Mouse (Mus musculus): ENCODE results near the gene Gm7579. TPM values are rescaled to one million over a fixed set of nuclear protein-coding genes. Genes with fewer than 3 reads are reported as not detected.
"Not testable (repeated sequence)": the region's sequence is repeated elsewhere in the genome, so short reads cannot be mapped to it uniquely, and the experiment has no call there.

The Gm7579 gene
- total RNA-seq (2014; fragmentation: Nextera tagmentation): not detected in 2 replicates
- total RNA-seq (2017): not detected in 2 replicates

DNA sequence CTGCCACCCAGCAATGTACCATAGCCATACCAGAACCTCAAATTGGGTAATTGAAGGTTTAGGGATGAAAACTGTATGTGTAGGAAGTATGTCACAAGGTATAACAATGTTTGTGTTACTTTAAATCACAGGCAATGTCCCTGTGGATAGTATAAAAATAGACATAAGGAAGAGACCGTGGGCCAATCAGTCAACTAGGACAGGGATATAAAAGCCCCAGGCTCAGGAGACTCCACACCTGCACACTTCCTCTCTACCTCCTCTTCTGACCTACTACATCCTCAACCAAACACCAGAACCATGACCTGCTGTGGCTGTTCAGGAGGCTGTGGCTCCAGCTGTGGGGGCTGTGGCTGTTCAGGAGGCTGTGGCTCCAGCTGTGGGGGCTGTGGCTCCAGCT, at the start of gene Gm7579:
Gm7579 (plus strand) TSS at position 301 of the 400 bp plus-strand sequence.
- no peak for ATAC-seq (replicated peaks; ENCODE audit: low FRiP score, low TSS enrichment, poor library complexity, severe bottlenecking)

DNA sequence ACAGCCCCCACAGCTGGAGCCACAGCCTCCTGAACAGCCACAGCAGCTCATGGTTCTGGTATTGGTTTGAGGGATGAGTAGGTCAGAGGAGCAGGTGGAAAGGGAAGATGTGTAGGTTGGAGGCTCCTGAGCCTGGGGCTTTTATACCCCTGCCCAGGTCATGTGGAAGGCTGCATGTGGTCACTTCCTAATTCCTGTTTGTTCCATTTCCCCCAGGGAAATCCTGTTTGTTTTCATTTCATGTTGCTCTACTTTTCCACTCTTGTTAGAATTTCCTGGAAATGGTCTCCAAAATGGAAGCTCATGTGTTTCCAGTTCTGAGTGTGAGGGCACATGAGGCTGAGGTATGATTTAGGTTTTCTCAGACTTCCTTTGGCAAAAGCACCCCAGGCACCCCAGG, 46.0 kb upstream of the Gm7579 start, which contains the start of gene Gm4553:
Gm4553 (minus strand) TSS at position 101 of the 400 bp plus-strand sequence.
- not testable (repeated sequence) for ATAC-seq (replicated peaks; ENCODE audit: low FRiP score, low TSS enrichment, poor library complexity, severe bottlenecking)

DNA sequence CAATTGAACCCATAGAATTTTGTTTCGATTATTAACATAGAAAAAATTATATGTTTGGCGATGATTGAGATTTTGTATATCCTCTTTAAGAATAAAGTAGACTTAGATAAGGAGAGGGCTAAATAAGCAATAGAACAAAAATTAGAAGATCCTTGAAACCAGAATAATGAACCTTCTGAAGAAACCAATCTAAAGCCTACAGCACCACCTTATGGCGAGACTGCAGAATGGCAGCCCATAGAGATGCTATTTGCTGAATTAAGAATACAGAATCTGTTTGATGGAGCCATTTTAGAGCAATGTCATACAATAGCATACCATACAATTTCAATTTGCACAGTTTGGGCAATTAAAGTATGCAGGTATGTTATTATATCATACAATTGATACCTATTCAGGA, 41.8 kb upstream of the Gm7579 start:
- ATAC-seq (replicated peaks; ENCODE audit: low FRiP score, low TSS enrichment, poor library complexity, severe bottlenecking): peak; percentile 85

DNA sequence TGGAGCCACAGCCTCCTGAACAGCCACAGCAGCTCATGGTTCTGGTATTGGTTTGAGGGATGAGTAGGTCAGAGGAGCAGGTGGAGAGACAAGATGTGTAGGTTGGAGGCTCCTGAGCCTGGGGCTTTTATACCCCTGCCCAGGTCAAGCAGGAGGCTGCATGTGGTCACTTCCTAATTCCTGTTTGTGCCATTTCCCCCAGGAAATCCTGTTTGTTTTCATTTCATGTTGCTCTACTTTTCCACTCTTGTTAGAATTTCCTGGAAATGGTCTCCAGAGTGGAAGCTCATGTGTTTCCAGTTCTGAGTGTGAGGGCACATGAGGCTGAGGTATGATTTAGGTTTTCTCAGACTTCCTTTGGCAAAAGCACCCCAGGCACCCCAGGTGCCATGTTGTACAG, 35.8 kb upstream of the Gm7579 start, which contains the start of gene Krtap5-2:
Krtap5-2 (minus strand) TSS at position 101 of the 400 bp plus-strand sequence.
- ATAC-seq (replicated peaks; ENCODE audit: low FRiP score, low TSS enrichment, poor library complexity, severe bottlenecking): not testable (repeated sequence)

DNA sequence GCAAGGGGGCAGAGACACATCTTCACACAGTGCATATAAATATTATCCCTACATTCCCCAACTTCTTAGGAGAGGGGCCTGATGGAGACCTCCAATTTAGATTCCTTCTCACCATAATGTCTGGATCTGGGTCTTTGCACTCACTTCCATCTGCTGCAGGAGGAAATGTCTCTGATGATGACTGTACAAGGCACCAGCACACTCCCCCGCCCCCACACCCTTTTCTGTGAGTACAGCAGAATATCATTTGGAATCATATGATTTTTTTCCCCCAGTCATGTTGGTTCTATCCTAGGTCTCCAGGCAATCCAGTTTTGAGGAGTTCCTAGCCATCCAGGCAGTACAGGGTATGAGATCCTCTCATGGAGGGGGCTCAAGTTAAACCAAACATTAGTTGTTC, 33.0 kb upstream of the Gm7579 start:
- no peak for ATAC-seq (replicated peaks; ENCODE audit: low FRiP score, low TSS enrichment, poor library complexity, severe bottlenecking)

DNA sequence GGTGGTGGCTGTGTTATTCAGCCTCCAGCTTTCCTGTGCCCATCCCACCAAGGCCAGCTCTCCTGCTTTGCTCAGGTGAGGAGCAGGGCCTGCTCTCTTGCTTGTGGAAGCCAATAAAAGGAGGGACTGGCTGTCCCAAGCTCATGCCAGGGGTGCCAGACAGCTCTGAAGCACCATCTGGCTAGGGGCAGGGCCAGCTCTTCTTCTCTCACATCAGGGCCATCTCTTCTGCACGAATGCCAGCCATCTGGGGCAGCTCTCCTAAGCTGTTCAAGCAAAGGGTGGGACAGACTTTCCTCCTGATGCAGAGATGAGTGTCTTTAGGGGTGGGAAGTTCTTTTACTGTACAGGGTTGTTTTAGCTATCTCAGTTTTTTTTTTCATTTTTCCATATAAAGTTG, 30.6 kb upstream of the Gm7579 start:
- no peak for ATAC-seq (replicated peaks; ENCODE audit: low FRiP score, low TSS enrichment, poor library complexity, severe bottlenecking)

DNA sequence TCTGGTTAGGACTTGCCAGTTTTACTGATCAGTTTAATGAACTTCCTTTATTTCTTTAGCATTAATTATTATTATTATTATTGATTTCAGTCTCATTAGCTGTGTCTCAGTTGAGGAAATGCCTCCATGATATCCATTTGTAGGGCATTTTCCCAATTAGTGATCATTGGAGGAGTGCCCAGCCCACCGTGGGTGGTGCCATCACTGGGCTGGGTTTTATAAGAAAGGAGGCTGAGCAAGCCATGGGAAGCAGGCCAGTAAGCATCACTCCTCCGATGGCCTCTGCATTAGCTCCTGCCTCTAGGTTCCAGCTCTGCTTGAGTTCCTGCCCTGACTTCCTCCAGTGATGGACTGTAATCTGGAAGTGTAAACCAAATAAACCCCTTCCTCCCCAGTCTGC, 23.5 kb upstream of the Gm7579 start:
- ATAC-seq (replicated peaks; ENCODE audit: low FRiP score, low TSS enrichment, poor library complexity, severe bottlenecking): no peak

DNA sequence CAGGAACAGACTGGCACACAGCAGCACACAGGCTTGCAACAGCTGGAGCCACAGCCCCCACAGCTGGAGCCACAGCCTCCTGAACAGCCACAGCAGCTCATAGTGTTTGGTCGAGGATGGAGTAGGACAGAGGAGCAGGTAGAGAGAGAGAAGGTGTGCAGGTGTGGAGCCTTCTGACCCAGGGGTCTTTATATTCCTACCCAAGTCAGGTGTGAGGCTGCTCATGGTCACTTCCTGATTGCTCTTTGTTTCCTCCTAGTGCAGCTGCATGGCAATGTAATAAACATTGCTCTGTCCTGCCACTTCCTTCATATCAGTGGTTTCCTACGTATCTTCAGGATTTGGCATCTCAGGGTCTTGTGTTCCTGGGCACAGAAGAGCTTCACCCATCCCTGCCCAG, 21.4 kb upstream of the Gm7579 start, which contains the start of gene Gm10153:
Gm10153 (minus strand) TSS at position 101 of the 400 bp plus-strand sequence.
- ATAC-seq (replicated peaks; ENCODE audit: low FRiP score, low TSS enrichment, poor library complexity, severe bottlenecking): no peak

DNA sequence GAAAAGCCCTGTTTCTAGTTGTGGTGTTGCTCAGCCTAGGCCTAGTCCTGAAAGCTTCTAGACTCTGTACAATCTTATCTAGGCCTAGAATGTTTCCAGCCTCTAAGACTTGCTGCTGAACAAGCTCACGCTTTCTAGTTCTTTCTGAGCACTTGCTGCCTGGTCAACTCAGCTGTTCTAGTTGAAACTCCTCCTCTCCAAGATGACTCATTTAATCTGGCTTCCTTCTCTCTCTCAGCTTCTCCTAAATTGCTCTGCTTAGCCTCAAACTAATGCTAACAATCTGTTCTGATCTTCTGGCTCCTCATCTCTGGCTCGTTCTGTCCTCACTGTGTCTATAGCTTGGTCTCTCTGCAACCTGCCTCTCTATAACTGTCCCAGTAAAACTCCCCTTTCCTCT, 12.9 kb upstream of the Gm7579 start:
- ATAC-seq (replicated peaks; ENCODE audit: low FRiP score, low TSS enrichment, poor library complexity, severe bottlenecking): no peak

DNA sequence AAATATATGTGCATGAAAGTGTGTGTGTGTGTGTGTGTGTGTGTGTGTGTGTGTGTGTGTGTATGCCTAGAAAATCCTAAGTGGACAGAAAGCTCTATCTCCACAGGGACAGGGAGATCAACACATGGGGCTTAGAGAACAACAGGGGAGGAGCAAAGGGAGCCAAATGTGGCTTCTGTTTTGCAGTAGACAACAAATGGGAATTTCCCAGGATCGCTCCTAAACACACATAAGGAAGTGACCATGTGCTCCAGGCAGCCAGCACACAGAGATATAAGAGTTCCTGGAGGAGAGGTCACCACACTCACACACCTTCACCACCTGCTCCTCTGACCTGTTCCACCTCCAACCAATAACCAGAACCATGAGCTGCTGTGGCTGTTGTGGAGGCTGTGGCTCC, 10.6 kb upstream of the Gm7579 start, which contains the start of gene Krtap5-3:
Krtap5-3 (plus strand) TSS at position 301 of the 400 bp plus-strand sequence.
- no peak for ATAC-seq (replicated peaks; ENCODE audit: low FRiP score, low TSS enrichment, poor library complexity, severe bottlenecking)

DNA sequence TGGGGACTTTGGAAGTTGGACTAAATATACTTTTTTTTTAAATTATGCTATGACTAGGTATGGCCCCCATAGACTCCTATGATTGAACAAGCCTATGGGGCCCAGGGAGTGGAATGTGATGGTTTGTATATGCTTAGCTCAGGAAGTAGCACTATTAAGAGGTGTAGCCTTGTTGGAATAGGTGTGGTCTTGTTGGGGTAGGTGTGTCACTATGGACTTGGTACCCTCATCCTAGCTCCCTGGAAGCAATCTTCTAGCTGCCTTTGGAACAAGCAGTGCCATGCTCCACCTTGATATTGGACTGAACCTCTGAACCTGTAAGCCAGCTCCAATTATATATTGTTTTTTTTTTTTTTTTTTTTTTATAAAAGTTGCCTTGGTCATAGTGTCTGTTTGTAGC, 6.2 kb upstream of the Gm7579 start:
- no peak for ATAC-seq (replicated peaks; ENCODE audit: low FRiP score, low TSS enrichment, poor library complexity, severe bottlenecking)

DNA sequence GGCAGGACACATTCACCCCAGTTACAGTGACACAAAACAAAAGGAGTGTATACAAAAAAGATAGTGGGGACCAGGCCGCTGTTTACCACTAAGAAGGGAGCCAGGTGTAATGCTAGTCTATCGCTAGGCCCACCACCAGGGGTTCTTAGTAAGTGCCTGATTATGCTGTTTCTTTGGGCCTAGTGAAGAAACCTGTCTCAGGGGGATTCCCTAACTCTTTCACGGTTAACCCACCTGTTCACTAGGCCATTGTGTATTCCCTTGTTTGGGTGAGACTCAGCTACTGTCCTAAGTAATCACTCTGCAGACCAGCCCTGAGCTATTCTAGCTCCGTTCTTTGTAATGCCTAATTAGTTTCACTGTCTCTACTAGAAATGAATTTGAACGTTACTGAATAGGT, 4.8 kb upstream of the Gm7579 start:
- not testable (repeated sequence) for ATAC-seq (replicated peaks; ENCODE audit: low FRiP score, low TSS enrichment, poor library complexity, severe bottlenecking)

DNA sequence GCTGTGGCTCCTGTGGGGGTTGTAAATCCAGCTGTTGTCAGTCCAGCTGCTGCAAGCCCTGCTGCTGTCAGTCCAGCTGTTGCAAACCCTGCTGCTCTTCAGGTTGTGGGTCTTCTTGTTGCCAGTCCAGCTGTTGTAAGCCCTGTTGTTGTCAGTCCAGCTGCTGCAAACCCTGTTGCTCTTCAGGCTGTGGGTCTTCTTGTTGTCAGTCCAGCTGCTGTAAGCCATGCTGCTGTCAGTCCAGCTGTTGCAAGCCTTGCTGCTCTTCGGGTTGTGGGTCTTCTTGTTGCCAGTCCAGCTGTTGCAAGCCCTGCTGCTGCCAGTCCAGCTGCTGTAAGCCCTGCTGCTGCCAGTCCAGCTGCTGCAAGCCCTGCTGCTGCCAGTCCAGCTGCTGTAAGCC, 477 bp downstream of the Gm7579 start:
- not testable (repeated sequence) for ATAC-seq (replicated peaks; ENCODE audit: low FRiP score, low TSS enrichment, poor library complexity, severe bottlenecking)

DNA sequence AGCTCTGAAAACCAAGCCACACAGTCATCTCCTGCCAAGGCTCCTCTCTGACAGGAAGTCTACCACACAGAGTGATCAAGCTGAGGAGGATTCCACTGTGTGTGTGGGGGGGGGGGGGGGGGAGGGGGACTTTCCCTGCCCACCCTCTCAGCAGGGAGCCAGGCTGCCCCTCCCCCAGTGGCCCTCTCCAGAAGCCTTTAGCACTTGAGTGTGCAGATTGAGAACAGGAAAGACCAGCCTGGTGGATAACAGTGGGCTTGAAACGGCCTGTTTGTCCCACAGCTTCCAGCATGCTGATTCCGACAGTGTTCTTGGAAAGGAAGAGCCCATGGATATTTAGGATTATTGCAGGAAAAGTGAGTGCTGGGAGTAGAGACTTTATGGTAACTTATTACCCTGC, 12.9 kb downstream of the Gm7579 start:
- ATAC-seq (replicated peaks; ENCODE audit: low FRiP score, low TSS enrichment, poor library complexity, severe bottlenecking): no peak

DNA sequence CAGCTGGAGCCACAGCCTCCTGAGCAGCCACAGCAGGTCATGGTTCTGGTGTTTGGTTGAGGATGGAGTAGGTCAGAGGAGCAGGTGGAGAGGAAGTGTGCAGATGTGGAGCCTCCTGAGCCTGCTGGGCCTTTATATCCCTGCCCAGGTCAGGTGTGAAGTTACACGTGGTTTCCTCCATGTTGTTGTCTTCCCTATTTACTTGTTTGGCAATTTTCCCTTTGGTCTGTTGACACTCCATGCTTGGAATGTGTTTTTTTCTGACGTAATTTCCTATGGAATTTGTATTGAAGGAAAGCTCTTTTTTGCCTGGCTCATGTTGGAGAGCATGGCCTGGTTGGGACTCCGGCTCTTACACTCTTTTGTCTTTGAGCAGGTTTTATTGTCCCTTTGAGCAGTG, 18.2 kb downstream of the Gm7579 start, which contains the start of gene Krtap5-5:
Krtap5-5 (minus strand) TSS at position 101 of the 400 bp plus-strand sequence.
- not testable (repeated sequence) for ATAC-seq (replicated peaks; ENCODE audit: low FRiP score, low TSS enrichment, poor library complexity, severe bottlenecking)

DNA sequence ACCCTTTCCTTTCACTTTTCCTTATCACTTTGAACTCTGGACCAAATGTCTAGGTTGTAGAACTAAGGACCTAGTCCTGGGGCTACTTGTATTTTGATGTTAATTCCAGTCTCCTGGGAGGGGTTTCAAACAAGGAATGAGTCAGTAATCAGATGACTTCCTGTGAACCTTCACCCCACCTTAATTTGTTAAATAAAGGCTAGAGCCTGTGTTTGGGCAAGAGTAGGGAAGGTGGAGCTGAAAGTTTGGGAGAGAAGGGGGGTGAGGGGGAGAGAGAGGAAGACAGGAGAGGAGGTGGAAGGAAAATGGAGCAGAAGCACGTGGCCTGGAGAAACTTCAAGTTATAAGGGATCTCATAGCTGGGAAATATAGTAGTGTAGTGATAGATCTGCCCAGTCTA, 19.9 kb downstream of the Gm7579 start:
- ATAC-seq (replicated peaks; ENCODE audit: low FRiP score, low TSS enrichment, poor library complexity, severe bottlenecking): no peak

DNA sequence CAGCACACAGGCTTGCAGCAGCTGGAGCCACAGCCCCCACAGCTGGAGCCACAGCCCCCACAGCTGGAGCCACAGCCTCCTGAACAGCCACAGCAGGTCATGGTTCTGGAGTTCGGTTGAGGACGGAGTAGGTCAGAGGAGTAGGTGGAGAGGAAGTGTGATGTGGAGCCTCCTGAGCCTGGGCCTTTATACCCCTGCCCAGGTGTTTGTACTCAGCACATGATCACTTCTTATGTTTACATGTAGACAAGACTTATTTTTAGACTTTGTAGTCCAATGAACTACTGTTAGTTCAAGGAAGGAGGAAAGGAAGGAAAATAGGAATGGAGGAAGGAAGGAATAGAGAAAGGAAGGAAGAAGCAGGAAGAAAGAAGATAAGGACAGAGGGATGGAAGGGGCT, 29.3 kb downstream of the Gm7579 start, which contains the start of gene Gm40460:
Gm40460 (minus strand) TSS at position 101 of the 400 bp plus-strand sequence.
- ATAC-seq (replicated peaks; ENCODE audit: low FRiP score, low TSS enrichment, poor library complexity, severe bottlenecking): no peak

DNA sequence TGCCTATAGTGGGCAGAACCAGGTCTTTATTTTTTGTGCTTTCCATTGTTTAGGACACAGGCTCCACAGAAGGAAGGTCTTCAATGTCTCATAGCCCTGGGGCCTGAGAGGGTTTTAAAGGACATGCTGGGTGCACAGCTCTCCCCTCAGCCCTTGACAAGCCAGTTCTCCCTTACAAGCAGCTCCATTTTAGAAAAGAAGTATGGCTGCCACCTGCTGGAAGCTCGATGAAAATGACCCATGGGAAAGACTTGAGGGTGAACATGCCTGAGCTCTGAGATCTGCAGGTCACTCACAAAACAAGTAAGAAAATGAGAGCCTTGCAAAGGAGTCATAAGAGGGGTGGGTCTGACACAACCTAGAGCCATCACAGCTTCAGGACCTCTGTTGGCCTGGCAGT, 38.2 kb downstream of the Gm7579 start:
- peak; percentile 71 for ATAC-seq (replicated peaks; ENCODE audit: low FRiP score, low TSS enrichment, poor library complexity, severe bottlenecking)

DNA sequence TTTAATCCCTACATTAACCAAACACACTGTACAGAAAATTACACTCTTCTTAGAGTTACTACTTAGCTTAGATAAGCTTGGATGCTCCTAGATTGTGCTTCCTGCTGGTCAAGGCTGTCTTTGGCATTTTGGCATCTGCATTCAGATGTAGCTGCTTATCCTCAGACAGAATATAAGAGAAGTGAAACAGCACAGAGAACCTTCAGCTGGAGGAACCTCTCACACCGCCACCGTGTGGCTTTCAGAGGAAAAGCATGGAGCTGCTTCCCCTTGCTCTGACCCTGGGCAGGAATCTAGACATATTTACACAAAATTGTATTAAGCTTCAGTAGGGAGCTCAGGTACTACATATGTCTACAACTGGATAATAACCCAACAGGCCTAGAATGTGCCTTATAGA, 43.9 kb downstream of the Gm7579 start:
- ATAC-seq (replicated peaks; ENCODE audit: low FRiP score, low TSS enrichment, poor library complexity, severe bottlenecking): peak; percentile 77; the same call in 1 of the 2 replicates

DNA sequence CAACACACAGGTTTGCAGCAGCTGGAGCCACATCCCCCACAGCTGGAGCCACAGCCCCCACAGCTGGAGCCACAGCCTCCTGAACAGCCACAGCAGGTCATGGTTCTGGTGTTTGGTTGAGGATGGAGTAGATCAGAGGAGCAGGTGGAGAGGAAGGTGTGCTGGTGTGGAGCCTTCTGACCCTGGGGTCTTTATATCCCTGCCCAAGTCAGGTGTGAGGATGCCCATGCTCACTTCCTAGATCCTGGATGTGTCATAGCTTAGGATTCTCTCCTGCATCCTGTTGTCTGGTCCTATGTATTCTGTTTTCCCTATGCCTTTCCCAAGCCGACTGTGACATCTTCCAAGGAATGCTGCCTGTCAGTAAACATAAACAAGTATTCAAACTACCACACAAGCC, 46.6 kb downstream of the Gm7579 start, which contains the start of gene Gm2431:
Gm2431 (minus strand) TSS at position 101 of the 400 bp plus-strand sequence.
- not testable (repeated sequence) for ATAC-seq (replicated peaks; ENCODE audit: low FRiP score, low TSS enrichment, poor library complexity, severe bottlenecking)

Measured in megakaryocyte-erythroid progenitor cell, adult 5-6 weeks (primary cell).